Mouse (Mus musculus): ENCODE measurements at regions not wholly inside any gene's neighbourhood (a gene's known extent, or its start where the extent isn't known, plus 50 kb on each side); places are given as distances from the start of the nearest gene placed in this dataset.

GRCm38 (mm10) chr16:50717306-50718017 is 126.5 kb upstream of the Ccdc54 start:
- DNase-seq (ENCODE audit: extremely low spot score, low spot score), result no peak
- no peak overlapping the region for H3K27ac ChIP-seq

GRCm38 (mm10) chr16:50709727-50710126 is 118.8 kb upstream of the Ccdc54 start:
- no peak overlapping the region for H3K4me3 ChIP-seq
- 85% methylated on average over 6 of the region's 6 CpGs for WGBS
- H3K9me3 ChIP-seq, result no peaks in the 10 kb centered on the region
- DNase-seq (ENCODE audit: extremely low spot score, low spot score), result no peak
- H3K4me1 ChIP-seq, result no peaks in the 10 kb centered on the region
- no peaks in the 10 kb centered on the region for H3K36me3 ChIP-seq (replicated peaks)
- no peaks in the 10 kb centered on the region for H3K27me3 ChIP-seq (ENCODE audit: poor library complexity, severe bottlenecking)
- no peak overlapping the region for H3K27ac ChIP-seq

More at GRCm38 (mm10) chr16:50717306-50718017, 126.5 kb upstream of the Ccdc54 start:
- no peak overlapping the region for H3K4me3 ChIP-seq
- 63% methylated on average over 10 of the region's 10 CpGs for whole genome bisulfite sequencing
- peaks cover 4% of the 10 kb centered on the region; the same call in 1 of the 2 replicates for H3K4me1 ChIP-seq
- no peaks in the 10 kb centered on the region for H3K9me3 ChIP-seq
- H3K27me3 ChIP-seq (ENCODE audit: poor library complexity, severe bottlenecking), result no peaks in the 10 kb centered on the region
- no peaks in the 10 kb centered on the region for H3K36me3 ChIP-seq (replicated peaks)

- DNase-seq (ENCODE audit: extremely low spot score, low spot score), result no peak
- Histone ChIP-seq H3K27me3 (ENCODE audit: poor library complexity, severe bottlenecking) (no peaks in the 10 kb centered on the region), H3K9me3 (no peaks in the 10 kb centered on the region), H3K36me3 (replicated peaks) (no peaks in the 10 kb centered on the region), H3K27ac (no peak overlapping the region), H3K4me1 (no peaks in the 10 kb centered on the region), H3K4me3 (no peak overlapping the region)
- WGBS, result 93% methylated on average over 2 of the region's 2 CpGs
These were observed 117.0 kb upstream of the Ccdc54 start for GRCm38 (mm10) chr16:50707906-50708305.

- no peak for DNase-seq (ENCODE audit: extremely low spot score, low spot score)
- Histone ChIP-seq H3K4me3 (no peak overlapping the region), H3K4me1 (no peaks in the 10 kb centered on the region), H3K36me3 (replicated peaks) (no peaks in the 10 kb centered on the region), H3K27me3 (ENCODE audit: poor library complexity, severe bottlenecking) (no peaks in the 10 kb centered on the region), H3K27ac (no peak overlapping the region), H3K9me3 (no peaks in the 10 kb centered on the region)
- 91% methylated on average over 4 of the region's 4 CpGs for WGBS
These were observed 115.0 kb upstream of the Ccdc54 start for GRCm38 (mm10) chr16:50705921-50706320.

GRCm38 (mm10) chr16:50700811-50701517 is 110.0 kb upstream of the Ccdc54 start:
- no peaks in the 10 kb centered on the region for H3K4me1 ChIP-seq
- WGBS, result 88% methylated on average over 8 of the region's 8 CpGs

GRCm38 (mm10) chr16:50700123-50700522 is 109.2 kb upstream of the Ccdc54 start:
- no peaks in the 10 kb centered on the region for H3K36me3 ChIP-seq (replicated peaks)
- no peaks in the 10 kb centered on the region for H3K4me1 ChIP-seq
- no peaks in the 10 kb centered on the region for H3K9me3 ChIP-seq
- H3K4me3 ChIP-seq, result no peak overlapping the region
- H3K27me3 ChIP-seq (ENCODE audit: poor library complexity, severe bottlenecking), result no peaks in the 10 kb centered on the region
- no peak overlapping the region for H3K27ac ChIP-seq
- 83% methylated on average over 2 of the region's 2 CpGs for WGBS
- no peak for DNase-seq (ENCODE audit: extremely low spot score, low spot score)

More at GRCm38 (mm10) chr16:50700811-50701517, 110.0 kb upstream of the Ccdc54 start:
- no peaks in the 10 kb centered on the region for H3K27me3 ChIP-seq (ENCODE audit: poor library complexity, severe bottlenecking)
- H3K9me3 ChIP-seq, result no peaks in the 10 kb centered on the region
- no peak overlapping the region for H3K27ac ChIP-seq
- DNase-seq (ENCODE audit: extremely low spot score, low spot score), result no peak
- no peaks in the 10 kb centered on the region for H3K36me3 ChIP-seq (replicated peaks)
- H3K4me3 ChIP-seq, result no peak overlapping the region

GRCm38 (mm10) chr16:50697722-50698121 is 106.8 kb upstream of the Ccdc54 start:
- Histone ChIP-seq H3K4me3 (no peak overlapping the region), H3K36me3 (replicated peaks) (no peaks in the 10 kb centered on the region), H3K27me3 (ENCODE audit: poor library complexity, severe bottlenecking) (no peaks in the 10 kb centered on the region), H3K9me3 (no peaks in the 10 kb centered on the region), H3K27ac (no peak overlapping the region), H3K4me1 (no peaks in the 10 kb centered on the region)
- 96% methylated on average over 2 of the region's 2 CpGs for WGBS
- DNase-seq (ENCODE audit: extremely low spot score, low spot score), result no peak

GRCm38 (mm10) chr16:50696052-50696451 is 105.1 kb upstream of the Ccdc54 start:
- Histone ChIP-seq H3K36me3 (replicated peaks) (no peaks in the 10 kb centered on the region), H3K27me3 (ENCODE audit: poor library complexity, severe bottlenecking) (no peaks in the 10 kb centered on the region), H3K9me3 (no peaks in the 10 kb centered on the region), H3K4me3 (no peak overlapping the region), H3K4me1 (no peaks in the 10 kb centered on the region), H3K27ac (no peak overlapping the region)
- WGBS, result 88% methylated on average over 4 of the region's 4 CpGs
- no peak for DNase-seq (ENCODE audit: extremely low spot score, low spot score)

- Histone ChIP-seq H3K9me3 (no peaks in the 10 kb centered on the region), H3K36me3 (replicated peaks) (no peaks in the 10 kb centered on the region), H3K27me3 (ENCODE audit: poor library complexity, severe bottlenecking) (no peaks in the 10 kb centered on the region), H3K4me1 (no peaks in the 10 kb centered on the region), H3K4me3 (no peak overlapping the region), H3K27ac (no peak overlapping the region)
- WGBS, result 81% methylated on average over 2 of the region's 2 CpGs
- no peak for DNase-seq (ENCODE audit: extremely low spot score, low spot score)
These were observed 103.1 kb upstream of the Ccdc54 start for GRCm38 (mm10) chr16:50694045-50694444.

GRCm38 (mm10) chr16:50690818-50691217 is 99.9 kb upstream of the Ccdc54 start:
- DNase-seq (ENCODE audit: extremely low spot score, low spot score), result no peak
- WGBS, result 84% methylated on average over 7 of the region's 7 CpGs
- Histone ChIP-seq H3K27me3 (ENCODE audit: poor library complexity, severe bottlenecking) (no peaks in the 10 kb centered on the region), H3K36me3 (replicated peaks) (no peaks in the 10 kb centered on the region), H3K4me1 (no peaks in the 10 kb centered on the region), H3K4me3 (no peak overlapping the region), H3K9me3 (no peaks in the 10 kb centered on the region), H3K27ac (no peak overlapping the region)

GRCm38 (mm10) chr16:50689525-50689924 is 98.6 kb upstream of the Ccdc54 start:
- no peak for DNase-seq (ENCODE audit: extremely low spot score, low spot score)
- WGBS, result 76% methylated on average over 10 of the region's 10 CpGs
- H3K27ac ChIP-seq, result no peak overlapping the region

GRCm38 (mm10) chr16:50688818-50689506 is 98.0 kb upstream of the Ccdc54 start:
- H3K9me3 ChIP-seq, result no peaks in the 10 kb centered on the region
- WGBS, result 84% methylated on average over 11 of the region's 11 CpGs
- no peak overlapping the region for H3K27ac ChIP-seq

More at GRCm38 (mm10) chr16:50689525-50689924, 98.6 kb upstream of the Ccdc54 start:
- Histone ChIP-seq H3K4me1 (no peaks in the 10 kb centered on the region), H3K27me3 (ENCODE audit: poor library complexity, severe bottlenecking) (no peaks in the 10 kb centered on the region), H3K4me3 (no peak overlapping the region), H3K9me3 (no peaks in the 10 kb centered on the region), H3K36me3 (replicated peaks) (no peaks in the 10 kb centered on the region)

GRCm38 (mm10) chr16:50679698-50680097 is 88.7 kb upstream of the Ccdc54 start:
- Histone ChIP-seq H3K4me1 (no peaks in the 10 kb centered on the region), H3K9me3 (no peaks in the 10 kb centered on the region), H3K27me3 (ENCODE audit: poor library complexity, severe bottlenecking) (no peaks in the 10 kb centered on the region), H3K27ac (no peak overlapping the region), H3K4me3 (no peak overlapping the region), H3K36me3 (replicated peaks) (no peaks in the 10 kb centered on the region)
- DNase-seq (ENCODE audit: extremely low spot score, low spot score), result no peak
- 94% methylated on average over 6 of the region's 6 CpGs for WGBS

More at GRCm38 (mm10) chr16:50688818-50689506, 98.0 kb upstream of the Ccdc54 start:
- Histone ChIP-seq H3K4me1 (no peaks in the 10 kb centered on the region), H3K4me3 (no peak overlapping the region), H3K27me3 (ENCODE audit: poor library complexity, severe bottlenecking) (no peaks in the 10 kb centered on the region), H3K36me3 (replicated peaks) (no peaks in the 10 kb centered on the region)
- no peak for DNase-seq (ENCODE audit: extremely low spot score, low spot score)
